Mouse (Mus musculus) kidney, adult 18-20 months (tissue): ENCODE measurements around the gene Pan2.
"Not testable (repeated sequence)": the region's sequence is repeated elsewhere in the genome, so short reads cannot be mapped to it uniquely, and the experiment has no call there.

ENCODE experiments used
- DNase-seq: peaks from one replicate; pipeline ENCODE4 v3.0.0; 2021

The Pan2 gene

GRCm38 (mm10) chr10:128303126-128304021, at the start of gene Pan2:
Gene Pan2, plus strand, starts transcription at chr10:128303335.
- DNase-seq: peak; percentile 100

- DNase-seq: no peak
These were observed 49.4 kb upstream of the Pan2 start, which contains the start of gene Apon for GRCm38 (mm10) chr10:128253677-128254255. Gene Apon, plus strand, starts transcription at chr10:128254096.

- DNase-seq: no peak
These were observed 47.2 kb upstream of the Pan2 start for GRCm38 (mm10) chr10:128255925-128256324.

- no peak for DNase-seq
These were observed 46.8 kb upstream of the Pan2 start for GRCm38 (mm10) chr10:128256328-128256727.

- DNase-seq: no peak
These were observed 44.2 kb upstream of the Pan2 start for GRCm38 (mm10) chr10:128258953-128259352.

GRCm38 (mm10) chr10:128259946-128260345, 43.2 kb upstream of the Pan2 start:
- DNase-seq: no peak

- DNase-seq: not testable (repeated sequence)
These were observed 42.8 kb upstream of the Pan2 start for GRCm38 (mm10) chr10:128260376-128260775.

- no peak for DNase-seq
These were observed 40.8 kb upstream of the Pan2 start for GRCm38 (mm10) chr10:128262300-128262699.

- DNase-seq: no peak
These were observed 39.5 kb upstream of the Pan2 start for GRCm38 (mm10) chr10:128263393-128264310.

GRCm38 (mm10) chr10:128268371-128268770, 34.8 kb upstream of the Pan2 start, which contains the start of gene Apof:
Gene Apof, plus strand, starts transcription at chr10:128268671.
- no peak for DNase-seq

GRCm38 (mm10) chr10:128269206-128269910, 33.8 kb upstream of the Pan2 start:
- no peak for DNase-seq

- DNase-seq: peak; percentile 97
These were observed 32.8 kb upstream of the Pan2 start, which contains the start of gene Stat2 for GRCm38 (mm10) chr10:128270287-128270841. Gene Stat2, plus strand, starts transcription at chr10:128270559.

- DNase-seq: no peak
These were observed 32.3 kb upstream of the Pan2 start for GRCm38 (mm10) chr10:128270866-128271265.

GRCm38 (mm10) chr10:128271883-128272282, 31.3 kb upstream of the Pan2 start:
- DNase-seq: no peak

- DNase-seq: not testable (repeated sequence)
These were observed 30.2 kb upstream of the Pan2 start for GRCm38 (mm10) chr10:128272819-128273439.

GRCm38 (mm10) chr10:128275374-128275773, 27.8 kb upstream of the Pan2 start:
- not testable (repeated sequence) for DNase-seq

- no peak for DNase-seq
These were observed 25.0 kb upstream of the Pan2 start for GRCm38 (mm10) chr10:128278158-128278557.

GRCm38 (mm10) chr10:128280943-128281342, 22.2 kb upstream of the Pan2 start:
- peak; percentile 23 for DNase-seq

- DNase-seq: no peak
These were observed 21.5 kb upstream of the Pan2 start for GRCm38 (mm10) chr10:128281682-128282081.

- peak; percentile 14 for DNase-seq
These were observed 20.2 kb upstream of the Pan2 start for GRCm38 (mm10) chr10:128282886-128283450.
